ENCODE assay signal across 8 mouse cellular contexts in the genomic region with DNA sequence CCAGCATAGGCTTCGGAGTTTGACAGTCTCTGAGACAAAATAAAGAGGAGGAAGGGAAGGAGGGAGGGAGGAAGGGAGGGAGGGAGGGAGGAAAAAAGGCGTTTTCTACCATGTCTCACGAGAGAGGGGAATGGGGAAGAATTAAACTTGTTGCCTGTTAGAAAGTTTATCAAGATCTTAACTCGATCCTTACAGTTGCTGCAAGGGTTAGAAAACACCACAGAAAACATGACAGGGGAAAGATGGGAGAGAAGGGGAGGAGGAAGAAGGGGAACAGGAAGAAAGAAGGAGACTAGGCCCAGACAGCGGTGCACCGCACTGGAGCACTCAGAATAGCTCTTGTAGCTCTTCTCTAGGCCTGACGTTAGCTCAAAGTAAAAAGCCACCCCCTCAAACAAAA. TPM values are rescaled to one million over a fixed set of nuclear protein-coding genes. Genes with fewer than 3 reads are reported as not detected.
DNase-seq lines count a peak whose midpoint lies in the region; ATAC-seq and TF ChIP-seq lines count a peak whose summit lies in the region.

No protein-coding gene starts in this region.

- no peak for ATAC-seq in heart, embryonic 12.5 days (ENCODE audit: insufficient number of reproducible peaks, low FRiP score)
- no peak for ATAC-seq in limb, embryonic 14.5 days (ENCODE audit: low FRiP score, low read depth)
- ATAC-seq in stomach, postnatal 0 days (ENCODE audit: low FRiP score, low TSS enrichment), result no peak

- peak overlapping the region; percentile 56 for H3K27ac ChIP-seq in heart, embryonic 12.5 days (ENCODE audit: poor library complexity, severe bottlenecking)
- H3K27ac ChIP-seq in thymus, adult 2 months (ENCODE audit: control insufficient read depth, insufficient read depth, low read length), result peak overlapping the region; percentile 4; the same call in 1 of the 2 replicates
- H3K27ac ChIP-seq in limb, embryonic 14.5 days (replicated peaks; ENCODE audit: low read depth, low read length), result peak overlapping the region; percentile 72
- H3K27ac ChIP-seq in stomach, postnatal 0 days (replicated peaks), result peak overlapping the region; percentile 74

- no peak for TF ChIP-seq EP300 in stomach, postnatal 0 days (optimal IDR thresholded peaks at IDR 0.05)

- H3K9me3 ChIP-seq in heart, embryonic 12.5 days (replicated peaks), result no peaks in the 10 kb centered on the region
- H3K9me3 ChIP-seq in limb, embryonic 14.5 days (ENCODE audit: control insufficient read depth, low read length), result no peaks in the 10 kb centered on the region
- H3K9me3 ChIP-seq in stomach, postnatal 0 days (ENCODE audit: control insufficient read depth, low read length), result no peaks in the 10 kb centered on the region

- H3K4me1 ChIP-seq in heart, embryonic 12.5 days (replicated peaks), result peaks cover 64% of the 10 kb centered on the region
- peaks cover 18% of the 10 kb centered on the region for H3K4me1 ChIP-seq in thymus, adult 2 months (replicated peaks; ENCODE audit: control insufficient read depth, insufficient read depth, low read length)
- H3K4me1 ChIP-seq in limb, embryonic 14.5 days (ENCODE audit: control insufficient read depth, insufficient read depth, low read length), result peaks cover 33% of the 10 kb centered on the region
- H3K4me1 ChIP-seq in stomach, postnatal 0 days (replicated peaks; ENCODE audit: control insufficient read depth, insufficient read depth), result peaks cover 15% of the 10 kb centered on the region

- TF ChIP-seq POLR2A in thymus, adult 2 months (IDR thresholded peaks at IDR 0.05; ENCODE audit: control insufficient read depth, extremely low read depth, insufficient read depth, low read length, poor library complexity), result no peak
- TF ChIP-seq POLR2A in limb, embryonic 14.5 days (IDR thresholded peaks at IDR 0.05; ENCODE audit: borderline replicate concordance, extremely low read depth, insufficient read depth, insufficient read length), result no peak

- no peak for DNase-seq in heart, adult 9 months (ENCODE audit: low spot score in 2 of 2)
- no peak for DNase-seq in thymus, adult 2 months
- no peak for DNase-seq in thymus, postnatal 25 days
- no peak for DNase-seq in limb, embryonic 14.5 days (ENCODE audit: low spot score)
- DNase-seq in stomach, postnatal 0 days (ENCODE audit: low spot score), result no peak
- DNase-seq in urinary bladder, postnatal 14 days (ENCODE audit: low spot score), result no peak
- DNase-seq in thymus, adult 18-20 months, result no peak

- H3K9ac ChIP-seq in heart, embryonic 12.5 days, result no peak overlapping the region
- H3K9ac ChIP-seq in limb, embryonic 14.5 days (ENCODE audit: low read depth, low read length, severe bottlenecking), result peak overlapping the region; percentile 34; the same call in 1 of the 2 replicates
- no peak overlapping the region for H3K9ac ChIP-seq in stomach, postnatal 0 days (ENCODE audit: low read length)

- no peaks in the 10 kb centered on the region for H3K27me3 ChIP-seq in heart, embryonic 12.5 days (replicated peaks)
- no peaks in the 10 kb centered on the region for H3K27me3 ChIP-seq in thymus, adult 2 months (ENCODE audit: control insufficient read depth, insufficient read depth, low read length)
- no peaks in the 10 kb centered on the region for H3K27me3 ChIP-seq in limb, embryonic 14.5 days (ENCODE audit: control insufficient read depth, insufficient read depth, low read length)
- H3K27me3 ChIP-seq in stomach, postnatal 0 days (ENCODE audit: control insufficient read depth, insufficient read depth, low read length), result no peaks in the 10 kb centered on the region

- WGBS in heart, embryonic 12.5 days, result 46% methylated on average over 7 of the region's 7 CpGs
- 18% methylated on average over 7 of the region's 7 CpGs for WGBS in thymus, adult 2 months
- WGBS in limb, embryonic 14.5 days, result 48% methylated on average over 7 of the region's 7 CpGs
- 32% methylated on average over 7 of the region's 7 CpGs for WGBS in stomach, postnatal 0 days

- no peak overlapping the region for H3K4me2 ChIP-seq in heart, embryonic 12.5 days
- no peak overlapping the region for H3K4me2 ChIP-seq in limb, embryonic 14.5 days (replicated peaks; ENCODE audit: low read depth, low read length, severe bottlenecking)
- H3K4me2 ChIP-seq in stomach, postnatal 0 days (replicated peaks; ENCODE audit: low read depth), result no peak overlapping the region

- 0 out of 2 replicates have a peak, but pooled peaks cover 4% of the 10 kb centered on the region for H3K36me3 ChIP-seq in heart, embryonic 12.5 days
- H3K36me3 ChIP-seq in thymus, adult 2 months (ENCODE audit: control insufficient read depth, insufficient read depth, low read length), result no peaks in the 10 kb centered on the region
- H3K36me3 ChIP-seq in limb, embryonic 14.5 days (ENCODE audit: control insufficient read depth, insufficient read depth, low read length), result peaks cover 9% of the 10 kb centered on the region; the same call in 1 of the 2 replicates
- no peaks in the 10 kb centered on the region for H3K36me3 ChIP-seq in stomach, postnatal 0 days (ENCODE audit: control insufficient read depth, insufficient read depth, low read length)

- no peak overlapping the region for H3K4me3 ChIP-seq in heart, embryonic 12.5 days
- H3K4me3 ChIP-seq in thymus, adult 2 months (ENCODE audit: control insufficient read depth, insufficient read depth, low read length), result no peak overlapping the region
- no peak overlapping the region for H3K4me3 ChIP-seq in limb, embryonic 14.5 days (replicated peaks; ENCODE audit: low read length)
- no peak overlapping the region for H3K4me3 ChIP-seq in stomach, postnatal 0 days (ENCODE audit: low read depth, low read length)

- no peak for TF ChIP-seq CTCF in thymus, adult 2 months (IDR thresholded peaks at IDR 0.05; ENCODE audit: borderline replicate concordance, control insufficient read depth, extremely low read depth, insufficient read depth, low read length, poor library complexity)
- no peak for TF ChIP-seq CTCF in stomach, postnatal 0 days (IDR thresholded peaks at IDR 0.05; ENCODE audit: low read depth)

RNA-seq across cellular contexts. Expression of a gene that starts 48.2 kb away (rescaled TPM):
- 0.40 and 0.59 TPM in 2 replicates for polyA plus RNA-seq in heart, embryonic 12.5 days (2016; fragmentation: Nextera tagmentation; extraction: Ambion mirVana)
- polyA plus RNA-seq in thymus, adult 2 months (2012; rRNA removed), result 10.6 and 13.7 TPM in 2 replicates
- 1.1 and 1.4 TPM in 2 replicates for polyA plus RNA-seq in limb, embryonic 14.5 days (2012; rRNA removed)
- polyA plus RNA-seq in limb, embryonic 14.5 days (2014; fragmentation: Nextera tagmentation; extraction: Ambion mirVana), result 0.88 and 1.1 TPM in 2 replicates
- polyA plus RNA-seq in stomach, postnatal 0 days (2015; fragmentation: Nextera tagmentation; extraction: Ambion mirVana), result 0.65 and 0.67 TPM in 2 replicates

RNA-seq across cellular contexts. Expression of a gene that starts 58.1 kb away (rescaled TPM):
- 48.5 and 50.6 TPM in 2 replicates for polyA plus RNA-seq in heart, embryonic 12.5 days (2016; fragmentation: Nextera tagmentation; extraction: Ambion mirVana)
- 68.1 and 69.0 TPM in 2 replicates for polyA plus RNA-seq in thymus, adult 2 months (2012; rRNA removed)
- polyA plus RNA-seq in limb, embryonic 14.5 days (2012; rRNA removed), result 63.8 and 91.5 TPM in 2 replicates
- 46.7 and 55.5 TPM in 2 replicates for polyA plus RNA-seq in limb, embryonic 14.5 days (2014; fragmentation: Nextera tagmentation; extraction: Ambion mirVana)
- 19.6 and 24.8 TPM in 2 replicates for polyA plus RNA-seq in stomach, postnatal 0 days (2015; fragmentation: Nextera tagmentation; extraction: Ambion mirVana)

Comparison
In these comparisons a context has a peak if more than half of its experiments do, and no peak if none do; other contexts are left out.
1. H3K27ac ChIP-seq: peak in every context shown above with its lines; median percentile 74 in stomach, postnatal 0 days; 72 in limb, embryonic 14.5 days; 56 in heart, embryonic 12.5 days; 4 in thymus, adult 2 months.